Comparison of ENCODE assay signal across 27 mouse cellular contexts in genomic region chr2:177318996-177319395, GRCm38 (mm10). TPM values are rescaled to one million over a fixed set of nuclear protein-coding genes. Genes with fewer than 3 reads are reported as not detected.
"Had no signal": no experiment of that assay in that cellular context is flagged by ENCODE, and none has a peak within 500 bp of the region (broad histone marks: within the 10 kb centered on the region; RNA-seq: fewer than 3 reads in every experiment).

No protein-coding gene starts in this region.

- H3K9ac ChIP-seq: lung, embryonic 15.5 days; midbrain, embryonic 12.5 days; neural tube, embryonic 13.5 days; neural tube, embryonic 15.5 days had no signal

- H3K27ac ChIP-seq: lung, embryonic 15.5 days; midbrain, embryonic 10.5 days; midbrain, embryonic 12.5 days; neural tube, embryonic 13.5 days; neural tube, embryonic 15.5 days had no signal

- H3K27me3 ChIP-seq: lung, embryonic 15.5 days; midbrain, embryonic 12.5 days; neural tube, embryonic 13.5 days; neural tube, embryonic 15.5 days had no signal

- H3K4me1 ChIP-seq: lung, embryonic 15.5 days; midbrain, embryonic 10.5 days; midbrain, embryonic 12.5 days; neural tube, embryonic 13.5 days; neural tube, embryonic 15.5 days had no signal

- H3K36me3 ChIP-seq: lung, embryonic 15.5 days; midbrain, embryonic 10.5 days; midbrain, embryonic 12.5 days; neural tube, embryonic 13.5 days; neural tube, embryonic 15.5 days had no signal

- ATAC-seq: lung, postnatal 0 days; midbrain, embryonic 16.5 days had no signal

- H3K4me2 ChIP-seq: lung, embryonic 15.5 days; midbrain, embryonic 12.5 days; neural tube, embryonic 13.5 days; neural tube, embryonic 15.5 days had no signal

- DNase-seq: lung, adult 2 months; lung, postnatal 14 days; lung, postnatal 4 days; midbrain, embryonic 14.5 days; retina, postnatal 1 day; right cerebral cortex, adult 18-20 months; right cerebral cortex, postnatal 25 days; right cerebral cortex, postnatal 4 days; spleen, adult 18-20 months; thymus, adult 18-20 months; thymus, postnatal 14 days; thymus, postnatal 36 days had no signal

- H3K4me3 ChIP-seq: lung, embryonic 15.5 days; midbrain, embryonic 10.5 days; midbrain, embryonic 12.5 days; myocyte; neural tube, embryonic 13.5 days; neural tube, embryonic 15.5 days had no signal

RNA-seq across cellular contexts. Expression of gene Gm14412, which starts 5.1 kb away (rescaled TPM):
- total RNA-seq: megakaryocyte, adult 5-6 weeks had no signal
- polyA plus RNA-seq: small intestine, adult 2 months had no signal

RNA-seq across cellular contexts. Expression of gene Gm14409, which starts 52.2 kb away (rescaled TPM):
- total RNA-seq: megakaryocyte-erythroid progenitor cell, adult 5-6 weeks had no signal
- polyA plus RNA-seq: lung, adult 2 months; lung, embryonic 15.5 days; lung, postnatal 0 days; midbrain, embryonic 10.5 days; midbrain, embryonic 12.5 days; midbrain, embryonic 14.5 days; midbrain, embryonic 16.5 days; neural tube, embryonic 11.5 days; neural tube, embryonic 13.5 days; neural tube, embryonic 15.5 days; small intestine, adult 2 months; stomach, embryonic 14.5 days; stomach, embryonic 16.5 days; thymus, postnatal 0 days had no signal
